Mouse (Mus musculus) kidney, adult 2 months (tissue): ENCODE measurements around the gene Nop9.
A peak's percentile ranks its signal among the peaks of the same experiment; 100 is the strongest.

Experiments used
- CTCF ChIP-seq: fragments of 200-500 bp; conservative IDR thresholded peaks from 2 replicates; pipeline ENCODE4 v1.5.1; 2011; ENCODE audit warnings: low read depth, mild to moderate bottlenecking, control low read depth, low read length, moderate library complexity, mixed read lengths; ENCODE audit not compliant: insufficient read depth, insufficient read length
- POLR2A ChIP-seq: fragments of 200-500 bp; IDR thresholded peaks from one replicate; pipeline ENCODE4 v1.6.1; 2011; ENCODE audit warnings: low read depth, low read length, control low read depth

- TF ChIP-seq POLR2A (no peak), CTCF (peak; percentile 100)
These were observed 35.8 kb downstream of the Nop9 start for GRCm38 (mm10) chr14:55781310-55781709.
